29 mouse cellular contexts compared by ENCODE assay signal in the genomic region with DNA sequence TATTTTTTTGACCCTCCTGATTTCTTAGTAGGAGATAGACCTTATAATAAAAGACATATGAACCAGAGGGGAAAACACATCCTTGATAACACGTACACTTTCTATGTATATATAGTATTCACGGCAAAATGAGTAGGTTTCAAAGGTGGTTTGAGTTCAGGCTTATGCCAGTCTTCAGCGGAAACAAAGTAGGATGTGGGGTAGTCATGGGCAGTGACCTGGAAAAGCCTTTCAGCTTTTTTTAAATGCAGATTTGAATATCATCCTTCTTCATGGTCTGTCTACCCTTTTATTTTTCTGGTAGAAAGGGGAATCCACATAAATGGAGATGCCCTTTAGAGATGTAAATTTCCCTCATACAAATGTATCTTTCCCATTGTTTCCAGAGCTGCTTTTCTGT. TPM values are rescaled to one million over a fixed set of nuclear protein-coding genes. Genes with fewer than 3 reads are reported as not detected.
"Had no signal": no experiment of that assay in that cellular context is flagged by ENCODE, and none has a peak within 500 bp of the region (broad histone marks: within the 10 kb centered on the region; RNA-seq: fewer than 3 reads in every experiment).

No protein-coding gene starts in this region.

- H3K4me3 ChIP-seq: layer of hippocampus, adult 2 months; liver, embryonic 13.5 days; midbrain, embryonic 12.5 days; myocyte; neural tube, embryonic 13.5 days; stomach, embryonic 15.5 days had no signal

- H3K27me3 ChIP-seq: liver, embryonic 13.5 days; midbrain, embryonic 12.5 days; neural tube, embryonic 13.5 days; stomach, embryonic 15.5 days had no signal

- DNase-seq: kidney, adult 2 months; kidney, postnatal 25 days; layer of hippocampus, adult 9-11 months; liver, embryonic 13.5 days; lung, adult 2 months; lung, postnatal 14 days; lung, postnatal 4 days; thymus, postnatal 25 days had no signal

- H3K9me3 ChIP-seq: liver, embryonic 13.5 days; midbrain, embryonic 12.5 days; neural tube, embryonic 13.5 days; stomach, embryonic 15.5 days had no signal

- ATAC-seq: midbrain, embryonic 16.5 days had no signal

- H3K4me2 ChIP-seq: liver, embryonic 13.5 days; midbrain, embryonic 12.5 days; neural tube, embryonic 13.5 days; stomach, embryonic 15.5 days had no signal

- H3K27ac ChIP-seq: kidney, postnatal 0 days; layer of hippocampus, adult 2 months; liver, embryonic 13.5 days; midbrain, embryonic 12.5 days; neural tube, embryonic 13.5 days; stomach, embryonic 15.5 days had no signal

- H3K36me3 ChIP-seq: liver, embryonic 13.5 days; midbrain, embryonic 12.5 days; neural tube, embryonic 13.5 days; stomach, embryonic 15.5 days had no signal

- H3K9ac ChIP-seq: liver, embryonic 13.5 days; midbrain, embryonic 12.5 days; neural tube, embryonic 13.5 days; stomach, embryonic 15.5 days had no signal

- H3K4me1 ChIP-seq: liver, embryonic 13.5 days; midbrain, embryonic 12.5 days; neural tube, embryonic 13.5 days; stomach, embryonic 15.5 days had no signal

RNA-seq across cellular contexts. Expression of a gene that starts 29.8 kb away (rescaled TPM):
- total RNA-seq: layer of hippocampus, adult 2 months; layer of hippocampus, postnatal 25 days; left cerebral cortex, adult 18-20 months; left cerebral cortex, postnatal 25 days; liver, adult 2 months; megakaryocyte progenitor cell, adult 5-6 weeks; megakaryocyte-erythroid progenitor cell, adult 5-6 weeks; monocyte, adult 5-6 weeks had no signal
- polyA plus RNA-seq: kidney, embryonic 14.5 days; kidney, postnatal 0 days; large intestine, adult 2 months; limb, embryonic 11.5 days; limb, embryonic 14.5 days; liver, embryonic 13.5 days; lung, adult 2 months; lung, embryonic 16.5 days; midbrain, embryonic 12.5 days; myocyte; neural tube, embryonic 13.5 days; small intestine, adult 2 months; stomach, embryonic 15.5 days; thymus, postnatal 0 days had no signal

RNA-seq across cellular contexts. Expression of a gene that starts 51.5 kb away (rescaled TPM):
- total RNA-seq: megakaryocyte progenitor cell, adult 5-6 weeks; megakaryocyte-erythroid progenitor cell, adult 5-6 weeks had no signal
